Mouse (Mus musculus) forebrain, embryonic 12.5 days (tissue): ENCODE measurements at regions not wholly inside any gene's neighbourhood (a gene's known extent, or its start where the extent isn't known, plus 50 kb on each side); places are given as distances from the start of the nearest gene placed in this dataset.

ENCODE experiments used
- ATAC-seq: fragments of 200-750 bp; cut with Nextera tagmentation; 2 replicates; pipeline ENCODE4 v1.8.0; 2017; ENCODE audit warnings: moderate TSS enrichment; ENCODE audit not compliant: low FRiP score
- H3K27ac ChIP-seq: fragments of 300-500 bp; sonication (generic); 2 replicates; pipeline ENCODE4 v1.5.1; 2016; ENCODE audit warnings: mild to moderate bottlenecking
- H3K27me3 ChIP-seq: fragments of 300-500 bp; sonication (generic); 2 replicates; pipeline ENCODE4 v1.6.1; 2016; ENCODE audit warnings: mild to moderate bottlenecking
- H3K36me3 ChIP-seq: fragments of 300-500 bp; sonication (generic); replicated peaks from 2 replicates; pipeline ENCODE4 v1.6.1; 2016; ENCODE audit warnings: mild to moderate bottlenecking
- H3K4me1 ChIP-seq: fragments of 300-500 bp; sonication (generic); 2 replicates; pipeline ENCODE4 v1.6.1; 2016
- H3K4me2 ChIP-seq: fragments of 300-500 bp; sonication (generic); 2 replicates; pipeline ENCODE4 v1.6.1; 2016; ENCODE audit warnings: mild to moderate bottlenecking, moderate library complexity
- H3K4me3 ChIP-seq: fragments of 300-500 bp; sonication (generic); replicated peaks from 2 replicates; pipeline ENCODE4 v1.5.1; 2016; ENCODE audit warnings: mild to moderate bottlenecking
- H3K9ac ChIP-seq: fragments of 300-500 bp; sonication (generic); 2 replicates; pipeline ENCODE4 v1.6.1; 2016; ENCODE audit warnings: mild to moderate bottlenecking
- H3K9me3 ChIP-seq: fragments of 300-500 bp; sonication (generic); 2 replicates; pipeline ENCODE4 v1.6.1; 2016
- WGBS: fragments of 180-500 bp; shearing (Covaris S2); methylation state at CpG from one replicate; pipeline ENCODE4 v1.1.7; 2016; 5-methylcytosine and 5-hydroxymethylcytosine counted together

GRCm38 (mm10) chr17:48807905-48808304 is 124.3 kb upstream of the Lrfn2 start:
- H3K4me3 ChIP-seq, result no peak overlapping the region
- no peaks in the 10 kb centered on the region for H3K27me3 ChIP-seq
- no peak overlapping the region for H3K27ac ChIP-seq
- H3K9ac ChIP-seq, result no peak overlapping the region
- 79% methylated on average over 3 of the region's 3 CpGs for WGBS
- no peak overlapping the region for H3K4me2 ChIP-seq
- ATAC-seq, result no peak
- no peaks in the 10 kb centered on the region for H3K9me3 ChIP-seq
- peaks cover 9% of the 10 kb centered on the region; the same call in 1 of the 2 replicates for H3K4me1 ChIP-seq
- H3K36me3 ChIP-seq, result no peaks in the 10 kb centered on the region

DNA sequence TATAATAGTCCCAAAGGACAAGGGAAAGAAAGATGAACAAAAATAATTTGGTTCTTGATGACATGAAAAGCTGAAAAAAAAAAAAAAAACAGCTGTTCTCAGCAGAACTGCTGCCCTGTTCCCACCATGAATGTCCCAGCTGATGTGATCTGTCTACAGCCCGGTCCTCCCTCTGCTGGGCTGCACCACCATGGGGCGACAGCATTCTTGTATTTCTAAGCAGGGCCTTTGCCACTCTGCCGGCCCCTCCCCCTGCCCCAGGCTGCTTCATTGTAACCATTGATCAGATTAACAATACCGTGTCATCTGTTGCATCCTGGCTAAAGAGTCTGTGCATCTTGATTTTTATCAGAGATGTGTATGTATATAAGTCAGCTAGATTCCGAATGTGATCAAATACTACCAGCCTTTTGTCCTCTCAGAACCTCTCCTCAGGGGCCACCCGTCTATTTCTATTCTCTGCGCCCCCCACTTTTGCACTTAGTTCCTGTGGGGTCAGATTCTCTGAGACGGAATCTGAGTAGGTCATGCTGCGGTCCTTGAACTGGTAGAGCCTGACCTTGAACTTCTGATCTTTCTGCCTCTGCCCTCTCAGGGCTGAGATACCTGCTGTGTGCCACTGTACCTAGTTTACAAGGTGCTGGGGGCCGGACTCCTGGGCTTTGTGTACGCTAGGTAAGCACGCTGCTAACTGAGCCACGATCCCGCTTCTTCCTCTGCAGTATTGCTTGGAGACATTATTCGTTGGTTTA is 117.2 kb upstream of the Lrfn2 start:
- 43% methylated on average over 15 of the region's 15 CpGs for WGBS
- peaks cover 23% of the 10 kb centered on the region for H3K4me1 ChIP-seq

GRCm38 (mm10) chr17:48816588-48817324 is 115.4 kb upstream of the Lrfn2 start:
- ATAC-seq, result no peak
- H3K36me3 ChIP-seq, result no peaks in the 10 kb centered on the region
- 73% methylated on average over 9 of the region's 9 CpGs for WGBS
- no peak overlapping the region for H3K9ac ChIP-seq
- peaks cover 20% of the 10 kb centered on the region for H3K4me1 ChIP-seq
- H3K4me3 ChIP-seq, result no peak overlapping the region
- no peaks in the 10 kb centered on the region for H3K9me3 ChIP-seq
- no peak overlapping the region for H3K27ac ChIP-seq
- no peaks in the 10 kb centered on the region; the same call in 1 of the 2 replicates for H3K27me3 ChIP-seq
- H3K4me2 ChIP-seq, result no peak overlapping the region

More for the DNA sequence above, 117.2 kb upstream of the Lrfn2 start:
- Histone ChIP-seq H3K27ac (no peak overlapping the region), H3K36me3 (no peaks in the 10 kb centered on the region), H3K9me3 (no peaks in the 10 kb centered on the region), H3K27me3 (no peaks in the 10 kb centered on the region; the same call in 1 of the 2 replicates), H3K9ac (no peak overlapping the region), H3K4me2 (no peak overlapping the region), H3K4me3 (no peak overlapping the region)
- no peak for ATAC-seq

GRCm38 (mm10) chr17:48817551-48817950 is 114.6 kb upstream of the Lrfn2 start:
- Histone ChIP-seq H3K4me2 (no peak overlapping the region), H3K36me3 (no peaks in the 10 kb centered on the region), H3K27me3 (no peaks in the 10 kb centered on the region; the same call in 1 of the 2 replicates), H3K4me3 (no peak overlapping the region), H3K4me1 (peaks cover 14% of the 10 kb centered on the region), H3K9me3 (0 out of 2 replicates have a peak, but pooled peaks cover 2% of the 10 kb centered on the region), H3K27ac (no peak overlapping the region), H3K9ac (no peak overlapping the region)
- WGBS, result 83% methylated on average over 13 of the region's 13 CpGs
- no peak for ATAC-seq

GRCm38 (mm10) chr17:48819703-48820102 is 112.5 kb upstream of the Lrfn2 start:
- no peak overlapping the region for H3K27ac ChIP-seq
- H3K9me3 ChIP-seq, result 0 out of 2 replicates have a peak, but pooled peaks cover 2% of the 10 kb centered on the region
- no peak overlapping the region for H3K9ac ChIP-seq
- peaks cover 14% of the 10 kb centered on the region for H3K4me1 ChIP-seq
- H3K36me3 ChIP-seq, result no peaks in the 10 kb centered on the region
- no peaks in the 10 kb centered on the region; the same call in 1 of the 2 replicates for H3K27me3 ChIP-seq
- H3K4me2 ChIP-seq, result no peak overlapping the region
- H3K4me3 ChIP-seq, result no peak overlapping the region
- ATAC-seq, result no peak
- 79% methylated on average over 1 of the region's 1 CpGs for WGBS

DNA sequence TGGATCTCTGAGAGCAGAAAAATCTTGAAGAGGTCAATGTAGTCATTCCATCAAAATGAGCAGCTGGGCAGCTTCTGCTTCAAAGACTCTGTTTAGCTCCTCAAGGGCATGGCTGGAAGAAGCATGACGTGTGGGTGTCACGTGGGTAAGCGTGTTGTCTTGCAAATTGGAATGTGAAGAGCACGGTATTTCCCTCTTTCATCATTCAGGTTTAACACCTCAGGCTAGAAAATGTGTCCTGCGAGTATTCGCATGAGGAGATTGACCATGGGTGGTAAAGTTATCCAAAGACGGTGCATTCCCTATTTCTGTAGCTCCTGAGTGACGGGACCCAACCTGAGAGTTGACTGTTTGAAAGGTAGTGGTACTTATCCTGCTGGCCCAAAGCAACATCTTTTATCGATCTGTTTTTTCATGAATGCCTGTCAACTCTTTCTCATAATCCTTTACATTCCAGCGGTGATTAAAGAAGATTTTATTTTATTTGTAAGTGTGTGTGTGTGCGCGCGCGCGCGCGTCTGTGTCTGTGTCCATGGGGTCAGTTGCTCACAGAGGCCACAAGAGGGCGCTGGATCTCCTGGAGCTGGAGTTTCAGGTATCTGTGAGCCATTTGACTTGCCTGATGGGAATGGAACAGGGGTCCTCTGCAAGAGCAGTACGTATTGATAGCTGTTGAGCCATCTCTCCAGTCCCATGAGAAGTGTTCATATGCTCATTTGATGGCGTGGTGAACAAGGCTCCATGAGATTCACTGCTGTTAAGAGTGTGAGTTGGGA is 109.9 kb upstream of the Lrfn2 start:
- Histone ChIP-seq H3K4me3 (no peak overlapping the region), H3K4me2 (no peak overlapping the region), H3K27ac (no peak overlapping the region), H3K36me3 (no peaks in the 10 kb centered on the region), H3K9me3 (0 out of 2 replicates have a peak, but pooled peaks cover 2% of the 10 kb centered on the region), H3K27me3 (no peaks in the 10 kb centered on the region), H3K4me1 (peaks cover 14% of the 10 kb centered on the region; the same call in 1 of the 2 replicates), H3K9ac (no peak overlapping the region)
- no peak for ATAC-seq
- 92% methylated on average over 20 of the region's 20 CpGs for WGBS

DNA sequence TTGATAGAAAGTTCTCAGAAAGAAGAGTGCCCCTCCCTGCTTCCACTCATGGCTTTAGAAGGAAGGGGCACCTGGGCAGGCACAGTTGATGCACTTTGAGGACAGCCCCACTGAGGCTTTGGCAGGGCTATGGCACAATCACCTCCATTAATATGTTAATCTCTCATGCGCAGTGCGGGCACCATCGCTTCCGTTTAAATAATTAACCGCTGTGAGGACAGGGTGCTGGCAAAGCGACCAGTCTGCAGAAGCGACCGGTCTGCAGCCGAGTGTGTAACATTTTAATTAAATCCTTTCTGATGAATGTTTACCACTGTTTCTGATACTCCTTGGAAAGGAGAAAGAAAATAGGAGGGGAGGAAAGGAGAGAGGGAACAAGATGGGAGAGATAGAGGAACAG is 108.3 kb upstream of the Lrfn2 start:
- Histone ChIP-seq H3K4me2 (no peak overlapping the region), H3K9ac (no peak overlapping the region), H3K4me3 (no peak overlapping the region), H3K27ac (no peak overlapping the region), H3K36me3 (no peaks in the 10 kb centered on the region), H3K27me3 (no peaks in the 10 kb centered on the region), H3K4me1 (peaks cover 14% of the 10 kb centered on the region; the same call in 1 of the 2 replicates), H3K9me3 (0 out of 2 replicates have a peak, but pooled peaks cover 2% of the 10 kb centered on the region)
- WGBS, result 62% methylated on average over 9 of the region's 9 CpGs
- no peak for ATAC-seq

GRCm38 (mm10) chr17:48825212-48825913 is 106.8 kb upstream of the Lrfn2 start:
- no peaks in the 10 kb centered on the region for H3K36me3 ChIP-seq
- H3K27me3 ChIP-seq, result no peaks in the 10 kb centered on the region
- peaks cover 14% of the 10 kb centered on the region; the same call in 1 of the 2 replicates for H3K4me1 ChIP-seq
- no peak overlapping the region for H3K9ac ChIP-seq
- 60% methylated on average over 9 of the region's 9 CpGs for whole genome bisulfite sequencing
- H3K27ac ChIP-seq, result no peak overlapping the region
- H3K4me2 ChIP-seq, result no peak overlapping the region
- 0 out of 2 replicates have a peak, but pooled peaks cover 2% of the 10 kb centered on the region for H3K9me3 ChIP-seq
- no peak overlapping the region for H3K4me3 ChIP-seq
- ATAC-seq, result no peak

- ATAC-seq, result no peak
- 46% methylated on average over 20 of the region's 20 CpGs for WGBS
- H3K4me2 ChIP-seq, result no peak overlapping the region; the same call in 1 of the 2 replicates
- H3K36me3 ChIP-seq, result no peaks in the 10 kb centered on the region
- H3K9me3 ChIP-seq, result 0 out of 2 replicates have a peak, but pooled peaks cover 4% of the 10 kb centered on the region
- no peak overlapping the region for H3K9ac ChIP-seq
- H3K4me1 ChIP-seq, result no peaks in the 10 kb centered on the region; the same call in 1 of the 2 replicates
- H3K27ac ChIP-seq, result no peak overlapping the region
- no peak overlapping the region for H3K4me3 ChIP-seq
- no peaks in the 10 kb centered on the region for H3K27me3 ChIP-seq
These were observed 93.7 kb upstream of the Lrfn2 start for GRCm38 (mm10) chr17:48838297-48838979.

DNA sequence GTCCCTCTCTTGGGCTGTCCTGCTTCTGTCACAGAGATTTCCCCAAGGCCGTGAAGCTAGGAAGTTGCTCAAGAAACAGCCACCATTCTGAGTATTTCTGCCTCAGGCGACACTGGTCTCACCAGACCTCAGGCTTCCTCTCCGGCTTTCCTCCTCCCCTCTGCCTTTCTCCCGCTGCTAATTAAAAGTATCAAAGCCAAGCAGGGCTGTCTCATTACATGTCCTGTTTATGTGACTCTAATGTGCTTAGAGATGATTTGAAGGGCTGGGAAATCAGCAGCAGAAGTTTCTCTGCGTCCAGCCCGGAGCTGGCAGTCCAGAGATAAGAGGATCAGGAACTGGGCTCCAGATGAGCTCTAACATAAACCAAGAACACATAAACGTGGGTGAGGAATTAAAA is 84.3 kb upstream of the Lrfn2 start:
- 26% methylated on average over 7 of the region's 7 CpGs for WGBS

GRCm38 (mm10) chr17:48850910-48851309 is 81.3 kb upstream of the Lrfn2 start:
- H3K4me1 ChIP-seq, result peaks cover 8% of the 10 kb centered on the region; the same call in 1 of the 2 replicates
- ATAC-seq, result no peak
- H3K9me3 ChIP-seq, result no peaks in the 10 kb centered on the region
- H3K9ac ChIP-seq, result no peak overlapping the region
- no peaks in the 10 kb centered on the region for H3K36me3 ChIP-seq
- H3K4me2 ChIP-seq, result no peak overlapping the region
- no peak overlapping the region for H3K4me3 ChIP-seq
- no peaks in the 10 kb centered on the region for H3K27me3 ChIP-seq
- no peak overlapping the region for H3K27ac ChIP-seq

More for the DNA sequence above, 84.3 kb upstream of the Lrfn2 start:
- Histone ChIP-seq H3K27ac (no peak overlapping the region), H3K4me1 (peaks cover 8% of the 10 kb centered on the region; the same call in 1 of the 2 replicates), H3K36me3 (no peaks in the 10 kb centered on the region), H3K4me2 (no peak overlapping the region), H3K9me3 (0 out of 2 replicates have a peak, but pooled peaks cover 1% of the 10 kb centered on the region), H3K4me3 (no peak overlapping the region), H3K27me3 (no peaks in the 10 kb centered on the region), H3K9ac (no peak overlapping the region)
- no peak for ATAC-seq
